Mouse (Mus musculus): Measurements from ENCODE around the gene Dennd1c.
"Not testable (repeated sequence)": the region's sequence is repeated elsewhere in the genome, so short reads cannot be mapped to it uniquely, and the experiment has no call there.

Dennd1c gene

GRCm38 (mm10) chr17:57051679-57052078 is 26.6 kb downstream of the Dennd1c start:
- DNase-seq (ENCODE audit: extremely low spot score, low read depth, low spot score), result not testable (repeated sequence)

GRCm38 (mm10) chr17:57048816-57049215 is 29.5 kb downstream of the Dennd1c start:
- DNase-seq (ENCODE audit: extremely low spot score, low read depth, low spot score), result no peak

- no peak for DNase-seq (ENCODE audit: extremely low spot score, low read depth, low spot score)
These were observed 30.9 kb downstream of the Dennd1c start for GRCm38 (mm10) chr17:57047406-57047805.

- no peak for DNase-seq (ENCODE audit: extremely low spot score, low read depth, low spot score)
These were observed 36.8 kb downstream of the Dennd1c start, which contains the start of gene Slc25a41 for GRCm38 (mm10) chr17:57041554-57041953. Gene Slc25a41, minus strand, starts transcription at chr17:57041654.

- DNase-seq (ENCODE audit: extremely low spot score, low read depth, low spot score), result no peak
These were observed 39.3 kb downstream of the Dennd1c start for GRCm38 (mm10) chr17:57038978-57039377.

- no peak for DNase-seq (ENCODE audit: extremely low spot score, low read depth, low spot score)
These were observed 45.5 kb downstream of the Dennd1c start for GRCm38 (mm10) chr17:57032854-57033253.

GRCm38 (mm10) chr17:57031661-57032420 is 46.5 kb downstream of the Dennd1c start:
- DNase-seq (ENCODE audit: extremely low spot score, low read depth, low spot score), result peak; percentile 99

- DNase-seq (ENCODE audit: extremely low spot score, low read depth, low spot score), result no peak
These were observed 47.2 kb downstream of the Dennd1c start, which contains the start of gene Khsrp for GRCm38 (mm10) chr17:57030931-57031660. Gene Khsrp, minus strand, starts transcription at chr17:57031522.

- no peak for DNase-seq (ENCODE audit: extremely low spot score, low read depth, low spot score)
These were observed 48.6 kb downstream of the Dennd1c start for GRCm38 (mm10) chr17:57029691-57030090.

- no peak for DNase-seq (ENCODE audit: extremely low spot score, low read depth, low spot score)
These were observed 50.8 kb downstream of the Dennd1c start for GRCm38 (mm10) chr17:57027471-57027870.

GRCm38 (mm10) chr17:57020960-57021359 is 57.4 kb downstream of the Dennd1c start:
- DNase-seq (ENCODE audit: extremely low spot score, low read depth, low spot score), result no peak

- no peak for DNase-seq (ENCODE audit: extremely low spot score, low read depth, low spot score)
These were observed 58.6 kb downstream of the Dennd1c start for GRCm38 (mm10) chr17:57019693-57020092.

All from hindlimb bud, embryonic 11.5 days (tissue).